Mouse (Mus musculus) cerebellum, postnatal 14 days (tissue): ENCODE data around the gene Pld5.

ENCODE experiments used
- DNase-seq, 2 experiments: peaks; one replicate each; pipeline ENCODE4 v3.0.0; 2021; ENCODE audit warnings: mixed read lengths in 2 of 2

Pld5 gene

DNA sequence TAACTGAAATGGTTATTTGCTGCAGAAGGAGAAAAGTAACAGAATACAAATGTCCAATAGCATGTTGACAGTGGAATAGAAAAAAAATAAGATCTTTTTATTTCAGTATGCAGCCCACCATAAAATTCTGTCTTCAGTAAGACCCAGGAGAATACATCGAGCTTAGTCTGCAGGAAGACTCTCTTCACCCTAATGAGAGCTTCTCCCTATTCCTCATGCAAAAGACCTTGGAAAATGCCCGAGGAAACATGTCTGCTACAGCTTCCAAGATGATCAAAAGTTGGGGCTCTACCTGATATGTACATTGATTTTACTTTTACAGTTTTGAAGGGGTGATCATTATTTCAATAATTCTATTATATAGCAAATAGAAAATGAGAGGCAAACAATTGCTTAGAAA is 108.0 kb downstream of the Pld5 start:
- no peak for DNase-seq

DNA sequence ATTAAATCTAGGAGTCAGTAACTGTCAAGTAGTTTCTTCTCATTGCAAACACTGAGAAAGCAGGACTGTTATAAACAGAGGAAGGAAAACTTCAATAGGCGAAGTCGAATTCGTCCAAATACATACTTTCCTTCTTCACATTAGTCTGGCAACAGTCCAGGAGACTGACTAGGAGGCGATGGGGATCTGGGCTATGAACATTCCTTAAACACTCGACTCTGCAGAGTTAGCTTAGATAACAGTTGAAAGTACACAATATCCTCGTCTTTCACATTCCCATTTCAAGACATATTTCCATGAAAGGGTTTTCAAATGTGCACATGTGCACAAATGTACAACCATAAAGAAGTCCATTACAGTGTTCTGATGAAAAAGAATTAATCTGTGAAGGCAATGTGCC is 129.8 kb downstream of the Pld5 start:
- DNase-seq, result no peak

DNA sequence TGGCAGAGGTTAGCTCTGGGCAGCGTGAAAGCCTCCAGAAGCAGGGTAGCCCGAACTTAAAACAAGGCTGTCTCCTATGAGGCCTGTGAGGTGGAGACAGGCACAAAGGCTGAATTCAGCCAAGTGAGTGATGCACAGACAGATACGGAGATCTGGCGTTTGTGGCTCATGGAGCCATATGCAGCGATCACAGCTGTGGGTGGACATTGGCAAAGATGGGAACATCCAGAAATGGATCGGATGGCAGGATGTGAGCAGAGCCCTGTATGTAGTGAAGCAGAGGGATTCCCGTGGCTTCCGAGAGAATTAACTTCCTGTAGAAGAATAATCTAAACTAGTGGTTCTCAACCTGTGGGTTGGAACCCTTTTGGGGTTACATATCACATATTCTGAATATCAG is 140.7 kb downstream of the Pld5 start:
- no peak for DNase-seq

DNA sequence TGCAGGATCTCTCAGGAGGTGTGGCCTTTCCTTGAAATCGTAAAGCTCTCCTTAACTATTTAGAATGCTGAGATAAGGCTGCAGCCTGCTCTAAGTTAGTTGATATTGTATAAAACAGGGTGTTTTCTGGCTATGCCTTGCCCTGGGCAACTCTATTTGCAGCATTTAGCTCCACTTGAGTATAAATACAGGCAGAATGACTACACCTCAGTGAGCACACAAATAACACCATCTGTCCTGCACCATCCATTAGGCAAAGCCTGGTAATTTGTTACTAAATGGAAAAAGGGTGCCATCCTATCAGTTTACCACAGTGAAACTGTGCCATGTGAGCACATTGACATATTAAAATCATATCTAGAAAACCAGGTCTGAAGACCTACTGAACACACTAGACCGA is 149.3 kb downstream of the Pld5 start:
- peak in 1 of 2 experiments; percentile 51 for DNase-seq

DNA sequence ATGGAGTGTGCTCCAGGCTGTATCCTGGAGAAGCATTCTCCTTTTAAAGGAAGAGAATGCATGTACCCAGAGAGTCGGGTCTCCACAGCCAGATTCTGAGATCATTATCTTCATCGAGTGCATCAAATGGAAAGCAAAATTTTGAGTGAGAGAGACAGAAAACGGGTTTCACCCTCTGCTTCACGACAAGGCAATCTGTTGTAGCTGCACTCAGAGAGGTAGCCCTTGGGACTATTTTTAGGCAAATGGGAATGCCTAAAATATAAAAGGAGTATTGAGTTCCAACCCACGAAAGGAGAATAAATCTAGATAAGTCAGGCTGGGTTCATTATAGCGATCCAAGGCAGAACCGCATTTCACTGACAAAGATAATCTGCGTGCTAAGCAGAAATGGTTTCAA is 150.7 kb downstream of the Pld5 start:
- DNase-seq, result no peak

DNA sequence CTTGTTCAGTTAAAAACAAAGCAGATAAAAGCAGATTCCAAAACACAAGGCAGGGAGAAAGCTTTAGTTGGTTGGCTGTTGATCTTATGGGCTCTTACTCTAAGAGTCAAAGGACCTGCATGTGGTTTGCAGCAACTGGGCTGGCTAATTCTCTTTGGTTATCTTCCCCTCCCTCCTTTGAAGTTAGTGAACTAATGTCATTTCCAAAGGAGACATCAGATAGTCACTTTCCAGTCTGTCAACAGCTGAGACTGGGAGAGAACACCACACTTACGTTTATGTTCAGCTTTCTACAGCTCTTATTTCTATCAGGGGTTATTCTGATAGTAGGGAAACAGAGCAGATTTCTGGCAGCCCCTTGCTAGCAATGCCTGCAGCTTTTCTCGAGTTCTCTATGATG is 151.3 kb downstream of the Pld5 start:
- no peak for DNase-seq

DNA sequence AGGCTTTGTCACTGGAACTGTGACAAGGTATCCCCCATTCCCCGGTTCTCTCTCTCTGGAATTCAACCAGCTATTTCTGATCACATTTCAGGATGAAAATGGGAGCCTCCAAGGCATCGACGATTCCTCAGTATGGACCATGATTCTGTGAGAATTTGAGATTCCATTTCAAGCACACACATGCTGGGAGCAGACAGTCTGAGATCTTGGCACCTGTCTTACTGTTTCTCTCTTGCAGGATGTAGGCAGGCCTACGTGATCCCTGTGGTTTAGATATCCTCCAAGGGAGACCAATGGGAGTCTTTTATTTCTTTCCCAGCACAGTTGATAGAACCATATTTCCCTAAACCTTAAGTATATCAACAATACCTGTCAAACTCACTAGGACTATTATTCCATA is 159.5 kb downstream of the Pld5 start:
- peak; percentile 15 to 50 for DNase-seq

DNA sequence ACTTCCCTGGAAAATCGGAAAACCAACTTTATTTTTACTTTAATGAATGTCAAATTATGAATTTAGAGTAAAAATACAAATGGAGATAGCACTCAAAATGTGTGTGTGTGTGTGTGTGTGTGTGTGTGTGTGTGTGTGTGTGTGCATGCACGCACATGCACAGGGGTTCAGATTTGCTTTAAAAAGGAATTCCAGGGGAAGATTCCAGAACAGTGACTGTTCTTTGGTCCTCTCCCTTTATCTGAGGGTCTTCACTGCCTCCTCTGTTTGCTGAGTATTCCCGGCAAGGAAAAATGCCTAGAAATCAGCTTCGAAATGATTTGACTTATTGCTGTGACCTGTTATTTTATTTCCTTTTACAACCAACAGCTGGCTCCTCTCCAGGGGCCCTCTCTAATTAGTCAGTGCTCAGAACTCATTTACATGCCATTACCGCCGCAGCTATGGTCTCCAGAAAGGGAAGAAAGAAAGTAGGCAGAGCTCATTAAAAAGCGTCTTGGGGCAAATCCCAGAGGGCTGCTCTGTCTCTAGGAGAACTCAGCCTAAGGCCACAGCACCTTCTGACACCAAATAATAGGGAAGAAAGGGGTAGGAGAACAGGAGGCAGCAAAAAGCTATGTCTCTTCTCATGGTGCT is 176.3 kb downstream of the Pld5 start:
- DNase-seq, result peak; percentile 40 to 50

DNA sequence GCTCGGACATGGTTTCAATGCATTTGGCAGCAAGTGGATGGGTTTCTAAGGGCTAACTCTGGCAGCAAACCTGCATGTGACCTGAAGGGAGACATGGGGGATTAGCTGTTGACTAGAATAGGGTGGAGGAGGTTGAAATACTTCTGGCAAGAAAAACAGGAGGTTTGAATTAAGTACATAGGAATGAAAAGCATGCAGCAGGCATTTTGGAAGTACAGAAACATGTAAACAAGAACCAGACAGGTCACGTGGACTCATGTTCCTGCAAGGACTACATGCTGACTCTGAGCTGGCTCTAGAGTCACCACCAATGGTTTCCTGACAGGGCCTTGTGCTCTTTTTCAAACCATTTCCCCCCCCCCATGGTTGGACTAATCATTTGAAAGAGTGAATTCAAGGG is 183.0 kb downstream of the Pld5 start:
- no peak for DNase-seq

DNA sequence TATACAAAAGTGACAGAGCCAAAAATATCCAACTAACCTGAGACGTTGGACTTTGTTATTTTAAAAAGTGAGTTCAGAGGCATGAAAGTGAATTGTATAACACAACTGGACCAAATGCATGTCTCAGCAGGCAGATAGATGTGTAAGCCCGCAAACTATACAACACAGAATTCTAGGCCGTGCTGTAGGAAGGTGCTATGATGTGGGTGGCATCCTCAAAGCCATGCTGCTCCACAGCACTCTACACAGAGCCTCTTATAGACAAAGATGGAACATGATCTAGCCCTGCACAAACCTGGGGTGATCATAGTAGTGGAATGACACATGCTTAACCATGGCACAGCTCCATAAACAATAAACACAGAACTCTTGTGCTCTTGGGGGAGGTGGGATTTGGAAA is 185.7 kb downstream of the Pld5 start:
- no peak for DNase-seq

DNA sequence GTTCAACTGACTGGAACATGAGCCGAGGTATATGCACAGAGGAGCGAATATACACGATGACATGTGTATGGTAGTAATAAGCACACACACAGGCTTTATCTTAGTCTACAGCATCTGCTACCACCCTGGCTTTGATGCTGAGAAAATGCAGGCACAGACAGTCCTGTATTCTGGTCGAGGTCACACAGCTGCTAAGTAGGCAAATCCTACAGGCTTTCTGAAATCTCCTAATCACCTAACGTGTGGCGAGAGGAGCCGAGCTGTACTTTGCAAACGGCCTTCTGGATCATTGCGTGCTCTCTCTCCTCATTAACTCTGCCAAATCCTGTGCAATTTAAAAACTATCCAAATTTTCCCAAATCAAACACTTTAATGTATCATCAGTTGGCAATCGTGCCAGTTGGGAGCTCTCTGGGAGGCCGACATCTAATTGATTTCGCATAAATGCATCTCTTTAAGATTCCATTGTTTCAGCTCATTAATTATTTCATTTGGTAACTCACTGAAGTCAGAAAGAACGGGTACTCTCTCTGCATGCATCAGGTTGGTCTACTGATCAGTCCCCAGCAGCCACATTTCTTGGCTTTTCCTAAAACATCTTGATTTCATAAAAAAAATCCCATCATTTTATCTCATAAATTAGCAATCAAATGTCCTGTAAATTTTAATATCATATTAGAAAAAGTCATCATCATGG is 189.0 kb downstream of the Pld5 start:
- DNase-seq, result no peak

DNA sequence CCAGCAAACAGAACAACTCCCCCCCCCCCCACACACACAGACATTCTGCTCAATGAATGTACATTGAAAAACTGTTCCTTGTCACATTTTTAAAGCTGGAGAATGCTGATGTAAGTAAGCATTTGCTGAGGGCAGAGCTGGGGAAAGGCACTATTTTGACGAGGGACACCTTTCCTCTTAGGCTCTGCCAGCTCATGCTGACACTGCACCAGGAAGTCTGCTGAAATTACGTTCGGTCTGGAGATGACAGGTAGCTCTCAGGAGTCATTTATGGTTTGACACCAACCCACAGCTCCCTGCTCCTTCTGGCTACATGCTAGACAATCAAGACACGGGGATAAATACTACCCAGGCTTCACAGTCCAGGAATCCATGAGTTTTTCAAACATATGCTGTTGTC is 192.8 kb downstream of the Pld5 start:
- DNase-seq, result peak in 1 of 2 experiments; percentile 37

DNA sequence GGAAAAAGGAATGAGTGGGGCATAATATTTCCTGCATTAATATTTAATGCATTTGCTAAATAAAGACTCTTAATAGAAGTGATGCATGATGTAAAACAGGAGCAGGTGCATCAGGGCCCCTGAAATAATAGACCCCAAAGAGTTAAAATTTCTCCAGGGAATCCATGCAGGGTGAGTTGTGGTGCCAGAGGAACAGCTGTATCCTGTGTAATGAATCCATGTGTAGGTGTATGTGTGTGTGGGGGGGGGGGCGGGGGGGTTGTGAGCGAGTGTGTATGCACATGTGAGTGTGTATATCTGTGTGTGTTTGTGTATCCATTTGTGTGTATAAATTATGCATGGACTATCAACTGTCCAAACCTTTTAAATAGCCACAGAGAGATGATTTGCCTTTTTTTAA is 194.1 kb downstream of the Pld5 start:
- no peak for DNase-seq

DNA sequence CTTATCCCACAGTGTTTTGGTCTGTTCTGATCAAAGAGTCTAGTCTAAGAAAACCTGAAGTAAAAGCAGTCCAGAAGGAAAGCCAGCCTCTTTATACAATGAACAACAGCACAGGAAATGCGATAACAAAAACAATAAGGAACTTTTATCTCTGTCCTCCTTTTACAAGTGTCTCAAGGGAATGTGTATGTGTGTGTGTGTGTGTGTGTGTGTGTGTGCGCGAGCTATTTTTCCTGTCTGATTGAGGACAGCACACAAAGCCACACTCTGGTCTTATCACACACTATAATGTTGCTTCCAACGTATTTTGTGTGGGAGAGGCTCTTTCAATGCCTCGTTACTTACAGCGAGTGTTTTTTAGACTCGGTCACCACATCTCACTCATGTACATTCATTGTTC is 196.7 kb downstream of the Pld5 start:
- DNase-seq, result no peak

DNA sequence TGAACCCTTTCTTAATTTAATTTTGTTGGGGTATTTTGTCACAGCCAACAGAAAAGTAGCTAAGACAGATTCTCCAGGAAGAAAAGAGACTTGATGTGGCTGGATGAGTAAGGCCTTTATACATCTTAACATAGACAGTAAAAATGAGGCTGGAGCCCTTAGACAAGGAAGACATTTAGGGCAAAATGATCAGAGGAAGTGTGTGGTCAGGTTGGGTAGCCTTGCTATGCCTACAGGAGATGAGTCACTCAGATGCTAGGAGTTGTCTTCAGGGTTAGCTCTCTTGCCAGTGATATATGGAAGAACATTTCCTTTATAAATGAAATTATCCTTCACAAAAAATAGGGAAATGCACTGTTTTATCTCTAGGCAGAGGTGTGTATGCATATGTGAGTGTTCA is 198.3 kb downstream of the Pld5 start:
- no peak for DNase-seq

DNA sequence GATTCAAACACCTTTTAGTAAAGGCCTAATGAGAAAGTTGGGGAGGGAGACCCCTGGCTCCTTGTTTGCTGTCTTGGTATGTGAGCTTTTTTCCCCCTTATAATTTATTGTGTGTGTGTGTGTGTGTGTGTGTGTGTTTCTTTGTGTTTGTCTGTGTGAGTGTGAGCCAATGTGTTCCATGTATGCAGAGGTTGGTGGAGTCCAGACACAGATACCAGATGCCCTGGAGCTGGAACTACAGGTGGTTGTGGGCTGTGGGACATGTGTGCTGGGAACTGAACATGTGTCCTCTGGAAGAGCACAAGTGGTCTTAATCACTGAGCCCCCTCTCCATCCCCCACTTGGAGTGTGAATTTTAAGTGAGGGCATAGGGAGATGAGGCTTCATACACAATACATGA is 199.3 kb downstream of the Pld5 start:
- no peak for DNase-seq

DNA sequence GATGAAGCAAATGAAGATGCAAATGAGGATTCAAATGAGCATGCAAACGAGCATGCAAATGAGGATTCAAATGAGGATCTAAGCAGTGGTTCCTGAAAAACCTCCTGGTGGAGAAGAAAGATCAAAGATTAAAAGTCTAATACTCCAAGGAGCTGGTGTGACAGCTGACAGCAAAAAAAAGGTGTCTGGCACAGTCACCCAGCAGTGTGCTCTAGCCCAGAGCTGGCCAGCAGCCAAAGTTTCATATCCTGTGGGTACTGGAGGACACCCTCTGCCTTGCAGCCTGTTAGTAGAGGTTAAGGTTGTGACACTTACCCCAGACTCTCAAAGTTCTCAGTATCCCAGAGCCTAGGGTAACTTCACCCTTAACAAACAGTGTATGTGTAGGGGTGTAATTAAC is 199.7 kb downstream of the Pld5 start:
- peak; percentile 87 to 91 for DNase-seq

DNA sequence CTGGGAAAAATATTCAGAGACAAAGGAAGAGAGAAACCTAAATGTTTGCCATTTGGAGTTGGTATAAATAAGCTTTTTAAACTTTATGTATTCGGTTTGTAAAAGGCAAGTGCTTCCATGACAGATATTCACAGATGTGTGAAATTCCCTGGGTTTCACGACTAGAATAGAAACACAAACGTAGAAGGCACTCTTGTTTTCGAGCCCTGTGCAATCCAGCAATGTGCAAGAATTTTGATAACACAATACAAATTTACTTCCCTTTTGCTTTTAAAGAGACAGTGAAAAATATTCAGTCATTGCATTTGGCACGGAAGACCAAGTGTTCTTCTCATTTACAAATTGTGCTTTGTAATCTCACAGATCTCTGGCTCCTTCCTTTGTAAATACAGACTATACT is 200.6 kb downstream of the Pld5 start:
- no peak for DNase-seq

DNA sequence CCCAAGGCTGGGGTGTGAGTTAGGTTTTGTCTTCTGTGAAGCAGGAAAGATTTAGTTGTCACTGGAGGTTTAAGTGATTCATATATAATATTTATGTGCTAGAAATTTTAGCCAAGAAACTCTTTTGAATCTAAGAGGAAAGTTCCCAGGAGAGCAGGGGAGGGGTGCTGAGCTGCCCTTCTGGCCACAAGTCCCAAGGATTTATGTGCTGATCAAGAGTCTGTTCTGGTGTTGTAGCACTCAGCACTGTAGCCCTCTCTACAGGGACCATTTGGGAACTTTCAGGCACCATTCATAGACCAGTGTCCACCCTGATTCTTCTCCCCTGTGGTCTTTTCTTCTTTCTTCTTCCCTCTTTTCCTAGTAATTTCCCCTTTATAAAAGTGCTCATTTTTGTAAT is 209.8 kb downstream of the Pld5 start:
- no peak for DNase-seq

DNA sequence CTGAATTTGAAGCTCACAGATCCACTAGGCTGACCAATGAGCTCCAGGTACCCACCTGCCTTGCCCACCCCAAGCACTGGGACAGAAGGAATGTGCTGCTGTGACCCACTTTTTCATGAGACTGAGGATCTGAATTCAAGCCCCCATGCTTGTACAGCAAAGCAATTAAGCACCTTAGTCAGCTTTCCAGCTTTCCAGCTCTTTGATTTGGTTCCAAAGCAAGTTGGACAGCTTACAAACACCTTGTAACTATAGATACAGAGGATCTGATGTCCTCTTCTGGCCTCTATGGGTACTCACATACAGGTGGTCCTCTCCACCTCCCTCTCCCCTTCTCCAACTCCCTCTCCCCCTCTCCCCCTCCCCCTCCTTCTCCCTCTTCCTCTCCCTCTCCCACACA is 210.6 kb downstream of the Pld5 start:
- DNase-seq, result peak in 1 of 2 experiments; percentile 28

DNA sequence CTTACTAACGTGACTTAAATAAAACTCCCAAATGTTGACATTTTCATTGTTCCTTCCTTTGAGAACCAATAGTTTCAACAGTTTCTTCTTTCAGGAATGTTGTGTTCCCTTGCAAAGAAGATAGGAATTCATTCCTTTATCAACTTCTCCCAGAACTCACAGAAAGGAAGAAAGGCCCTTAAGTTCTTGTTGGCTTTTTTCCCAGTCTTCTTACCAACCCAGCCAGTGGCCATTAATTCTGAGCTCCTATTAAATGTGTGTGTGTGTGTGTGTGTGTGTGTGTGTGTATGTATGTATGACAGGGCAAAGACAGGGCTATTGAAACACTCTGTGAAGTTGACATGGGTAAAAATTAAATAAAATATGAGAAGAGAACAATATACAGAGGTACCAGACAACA is 221.5 kb downstream of the Pld5 start:
- DNase-seq, result no peak

DNA sequence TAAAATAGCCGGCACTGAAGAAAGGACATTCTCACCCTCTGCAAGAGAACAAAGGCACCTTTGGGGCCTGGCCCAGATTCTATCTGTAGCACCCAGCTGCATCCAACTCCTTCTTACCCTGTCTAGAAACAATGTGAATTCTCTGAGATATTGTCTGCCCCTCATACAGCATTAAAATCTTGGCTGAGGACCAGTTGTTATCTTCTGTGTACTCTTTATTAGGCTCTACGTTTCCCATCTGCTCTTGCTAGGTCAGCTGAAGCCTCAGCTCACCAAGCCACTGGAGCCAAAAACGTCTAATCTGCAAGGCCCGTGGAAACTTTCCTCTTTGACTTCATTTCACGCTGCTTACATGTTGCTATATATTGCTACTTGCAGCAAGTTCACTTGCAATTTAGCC is 228.1 kb downstream of the Pld5 start:
- peak in 1 of 2 experiments; percentile 18 for DNase-seq

DNA sequence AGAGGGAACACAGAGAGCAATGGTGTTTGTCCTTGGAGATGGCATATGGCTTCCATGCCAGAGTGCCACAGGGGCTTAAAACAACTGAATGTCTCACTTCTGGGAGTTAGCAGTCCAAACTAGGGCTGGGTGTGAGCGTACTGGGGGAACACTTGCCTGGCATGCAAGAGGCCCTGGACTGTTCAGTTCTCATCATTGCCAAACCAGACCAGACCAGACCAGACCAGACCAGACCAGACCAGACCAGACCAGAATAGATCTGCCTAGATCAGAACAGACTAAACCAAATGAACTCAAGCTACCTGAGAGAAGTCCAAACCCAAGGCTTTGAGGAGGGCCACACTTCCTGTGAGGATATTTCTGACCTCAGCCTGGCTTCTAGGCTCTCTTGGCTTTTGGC is 228.7 kb downstream of the Pld5 start:
- peak in 1 of 2 experiments; percentile 14 for DNase-seq

DNA sequence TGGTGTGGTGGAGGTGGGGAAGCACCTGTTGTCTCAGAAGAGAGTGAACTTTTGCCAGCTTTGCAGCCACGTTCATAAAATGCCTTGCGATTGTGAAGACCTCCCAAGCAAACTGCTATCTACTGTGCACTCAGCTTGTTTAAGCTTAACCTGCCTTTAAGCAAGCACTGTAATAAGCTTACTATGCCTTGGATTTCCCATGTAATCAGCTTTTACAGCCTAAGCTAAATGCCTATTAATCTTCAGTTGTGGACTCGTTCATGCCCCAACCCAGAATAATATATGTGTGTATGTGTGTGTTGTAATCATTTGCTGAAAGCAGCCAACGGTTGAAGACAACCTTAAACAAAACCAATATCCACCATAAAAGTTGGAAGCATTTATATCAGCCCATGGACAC is 232.1 kb downstream of the Pld5 start:
- no peak for DNase-seq

DNA sequence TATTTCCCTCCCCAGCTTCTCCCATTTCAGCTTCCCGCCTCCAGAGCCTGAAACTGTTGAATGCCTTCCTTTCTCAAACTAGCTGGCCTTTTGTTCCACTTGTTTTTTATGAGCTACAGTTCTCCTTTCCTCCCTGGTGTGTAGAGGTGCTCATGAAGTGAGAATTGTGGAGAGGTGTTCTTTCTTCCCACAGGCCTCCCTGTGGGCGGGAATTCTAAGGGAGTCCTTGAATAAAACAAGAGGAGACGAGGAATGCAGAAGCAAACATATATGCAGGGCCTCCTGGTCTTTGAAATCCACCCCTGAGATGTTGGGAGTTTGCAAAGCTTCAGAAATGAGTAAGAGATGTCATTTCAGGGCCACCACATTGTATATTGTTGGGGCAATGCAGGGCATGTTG is 235.2 kb downstream of the Pld5 start:
- DNase-seq, result no peak
